Mouse (Mus musculus): ENCODE results near the gene Qrich2. TPM values are rescaled to one million over a fixed set of nuclear protein-coding genes. Genes with fewer than 3 reads are reported as not detected.
A peak's percentile ranks its signal among the peaks of the same experiment; 100 is the strongest.

The Qrich2 gene
- polyA plus RNA-seq (2014; fragmentation: Nextera tagmentation; extraction: Ambion mirVana) = 0.31 TPM in 1 of 2 replicates, not detected in the other

- H3K4me2 ChIP-seq = no peak within 1 kb of the TSS
- 45% methylated on average over 20 of the region's 20 CpGs for WGBS (ENCODE audit: insufficient replicate concordance)
- no peak within 1 kb of the TSS for H3K4me3 ChIP-seq (ENCODE audit: low read depth, low read length)
- peaks cover 4% of the 10 kb centered on the region; the same call in 1 of the 2 replicates for H3K4me1 ChIP-seq (ENCODE audit: control insufficient read depth, insufficient read depth, low read length)
- peaks cover 8% of the 10 kb centered on the region; the same call in 1 of the 2 replicates for H3K36me3 ChIP-seq (ENCODE audit: control insufficient read depth, insufficient read depth, low read length)
- no peaks in the 10 kb centered on the region for H3K27me3 ChIP-seq (ENCODE audit: control insufficient read depth, insufficient read depth, low read length)
- H3K9me3 ChIP-seq (replicated peaks; ENCODE audit: control insufficient read depth, low read length) = no peaks in the 10 kb centered on the region
- no peak within 1 kb of the TSS for H3K27ac ChIP-seq (ENCODE audit: low read depth, low read length)
- no peak for ATAC-seq (replicated peaks; ENCODE audit: insufficient number of reproducible peaks, low FRiP score, low TSS enrichment)
- no peak within 1 kb of the TSS for H3K9ac ChIP-seq (ENCODE audit: low read depth, low read length)
Measured at GRCm38 (mm10) chr11:116466141-116466540, at the start of gene Qrich2. Gene Qrich2 (minus strand): TSS chr11:116466241.

- Histone ChIP-seq H3K9ac (ENCODE audit: low read depth, low read length) (no peak overlapping the region), H3K36me3 (ENCODE audit: control insufficient read depth, insufficient read depth, low read length) (no peaks in the 10 kb centered on the region), H3K9me3 (replicated peaks; ENCODE audit: control insufficient read depth, low read length) (no peaks in the 10 kb centered on the region), H3K27ac (ENCODE audit: low read depth, low read length) (no peak overlapping the region), H3K4me1 (ENCODE audit: control insufficient read depth, insufficient read depth, low read length) (no peaks in the 10 kb centered on the region), H3K4me2 (peak overlapping the region; percentile 22; the same call in 1 of the 2 replicates), H3K4me3 (ENCODE audit: low read depth, low read length) (no peak overlapping the region), H3K27me3 (ENCODE audit: control insufficient read depth, insufficient read depth, low read length) (peaks cover 7% of the 10 kb centered on the region; the same call in 1 of the 2 replicates)
- no peak for ATAC-seq (replicated peaks; ENCODE audit: insufficient number of reproducible peaks, low FRiP score, low TSS enrichment)
- 19% methylated on average over 24 of the region's 24 CpGs for WGBS (ENCODE audit: insufficient replicate concordance)
Measured at GRCm38 (mm10) chr11:116515330-116516020, 49.4 kb upstream of the Qrich2 start.

- WGBS (ENCODE audit: insufficient replicate concordance) = 81% methylated on average over 4 of the region's 4 CpGs
- ATAC-seq (replicated peaks; ENCODE audit: insufficient number of reproducible peaks, low FRiP score, low TSS enrichment) = no peak
- H3K9me3 ChIP-seq (replicated peaks; ENCODE audit: control insufficient read depth, low read length) = no peaks in the 10 kb centered on the region
- no peaks in the 10 kb centered on the region for H3K4me1 ChIP-seq (ENCODE audit: control insufficient read depth, insufficient read depth, low read length)
- H3K9ac ChIP-seq (ENCODE audit: low read depth, low read length) = no peak overlapping the region
- no peak overlapping the region for H3K27ac ChIP-seq (ENCODE audit: low read depth, low read length)
- H3K4me3 ChIP-seq (ENCODE audit: low read depth, low read length) = no peak overlapping the region
- H3K36me3 ChIP-seq (ENCODE audit: control insufficient read depth, insufficient read depth, low read length) = no peaks in the 10 kb centered on the region
- no peak overlapping the region for H3K4me2 ChIP-seq
- H3K27me3 ChIP-seq (ENCODE audit: control insufficient read depth, insufficient read depth, low read length) = peaks cover 7% of the 10 kb centered on the region; the same call in 1 of the 2 replicates
Measured at GRCm38 (mm10) chr11:116513531-116514038, 47.5 kb upstream of the Qrich2 start.

GRCm38 (mm10) chr11:116512987-116513386, 46.9 kb upstream of the Qrich2 start:
- peaks cover 7% of the 10 kb centered on the region; the same call in 1 of the 2 replicates for H3K27me3 ChIP-seq (ENCODE audit: control insufficient read depth, insufficient read depth, low read length)
- no peak overlapping the region for H3K9ac ChIP-seq (ENCODE audit: low read depth, low read length)
- H3K4me2 ChIP-seq = no peak overlapping the region
- no peak for ATAC-seq (replicated peaks; ENCODE audit: insufficient number of reproducible peaks, low FRiP score, low TSS enrichment)
- H3K36me3 ChIP-seq (ENCODE audit: control insufficient read depth, insufficient read depth, low read length) = no peaks in the 10 kb centered on the region
- no peak overlapping the region for H3K27ac ChIP-seq (ENCODE audit: low read depth, low read length)
- H3K4me3 ChIP-seq (ENCODE audit: low read depth, low read length) = no peak overlapping the region
- H3K9me3 ChIP-seq (replicated peaks; ENCODE audit: control insufficient read depth, low read length) = no peaks in the 10 kb centered on the region
- WGBS (ENCODE audit: insufficient replicate concordance) = 78% methylated on average over 6 of the region's 6 CpGs
- H3K4me1 ChIP-seq (ENCODE audit: control insufficient read depth, insufficient read depth, low read length) = no peaks in the 10 kb centered on the region

GRCm38 (mm10) chr11:116512154-116512553, 46.1 kb upstream of the Qrich2 start:
- Histone ChIP-seq H3K4me3 (ENCODE audit: low read depth, low read length) (no peak overlapping the region), H3K9ac (ENCODE audit: low read depth, low read length) (no peak overlapping the region)
- ATAC-seq (replicated peaks; ENCODE audit: insufficient number of reproducible peaks, low FRiP score, low TSS enrichment) = no peak

GRCm38 (mm10) chr11:116511301-116511868, 45.3 kb upstream of the Qrich2 start:
- Histone ChIP-seq H3K9me3 (replicated peaks; ENCODE audit: control insufficient read depth, low read length) (no peaks in the 10 kb centered on the region), H3K27ac (ENCODE audit: low read depth, low read length) (no peak overlapping the region), H3K9ac (ENCODE audit: low read depth, low read length) (no peak overlapping the region), H3K4me3 (ENCODE audit: low read depth, low read length) (no peak overlapping the region), H3K27me3 (ENCODE audit: control insufficient read depth, insufficient read depth, low read length) (peaks cover 7% of the 10 kb centered on the region; the same call in 1 of the 2 replicates), H3K4me2 (no peak overlapping the region), H3K4me1 (ENCODE audit: control insufficient read depth, insufficient read depth, low read length) (no peaks in the 10 kb centered on the region), H3K36me3 (ENCODE audit: control insufficient read depth, insufficient read depth, low read length) (no peaks in the 10 kb centered on the region)
- no peak for ATAC-seq (replicated peaks; ENCODE audit: insufficient number of reproducible peaks, low FRiP score, low TSS enrichment)
- WGBS (ENCODE audit: insufficient replicate concordance) = 51% methylated on average over 7 of the region's 7 CpGs

More at GRCm38 (mm10) chr11:116512154-116512553, 46.1 kb upstream of the Qrich2 start:
- H3K27me3 ChIP-seq (ENCODE audit: control insufficient read depth, insufficient read depth, low read length) = peaks cover 7% of the 10 kb centered on the region; the same call in 1 of the 2 replicates
- no peaks in the 10 kb centered on the region for H3K9me3 ChIP-seq (replicated peaks; ENCODE audit: control insufficient read depth, low read length)
- H3K36me3 ChIP-seq (ENCODE audit: control insufficient read depth, insufficient read depth, low read length) = no peaks in the 10 kb centered on the region
- WGBS (ENCODE audit: insufficient replicate concordance) = 85% methylated on average over 7 of the region's 7 CpGs
- no peak overlapping the region for H3K4me2 ChIP-seq
- H3K27ac ChIP-seq (ENCODE audit: low read depth, low read length) = no peak overlapping the region
- no peaks in the 10 kb centered on the region for H3K4me1 ChIP-seq (ENCODE audit: control insufficient read depth, insufficient read depth, low read length)

- ATAC-seq (replicated peaks; ENCODE audit: insufficient number of reproducible peaks, low FRiP score, low TSS enrichment) = no peak
- Histone ChIP-seq H3K27me3 (ENCODE audit: control insufficient read depth, insufficient read depth, low read length) (no peaks in the 10 kb centered on the region), H3K4me1 (ENCODE audit: control insufficient read depth, insufficient read depth, low read length) (no peaks in the 10 kb centered on the region), H3K27ac (ENCODE audit: low read depth, low read length) (no peak overlapping the region), H3K9ac (ENCODE audit: low read depth, low read length) (no peak overlapping the region), H3K4me2 (no peak overlapping the region), H3K36me3 (ENCODE audit: control insufficient read depth, insufficient read depth, low read length) (no peaks in the 10 kb centered on the region), H3K4me3 (ENCODE audit: low read depth, low read length) (no peak overlapping the region), H3K9me3 (replicated peaks; ENCODE audit: control insufficient read depth, low read length) (no peaks in the 10 kb centered on the region)
- WGBS (ENCODE audit: insufficient replicate concordance) = 62% methylated on average over 2 of the region's 2 CpGs
Measured at GRCm38 (mm10) chr11:116508689-116509088, 42.6 kb upstream of the Qrich2 start.

- Histone ChIP-seq H3K4me2 (no peak overlapping the region), H3K36me3 (ENCODE audit: control insufficient read depth, insufficient read depth, low read length) (no peaks in the 10 kb centered on the region), H3K4me1 (ENCODE audit: control insufficient read depth, insufficient read depth, low read length) (no peaks in the 10 kb centered on the region), H3K27me3 (ENCODE audit: control insufficient read depth, insufficient read depth, low read length) (no peaks in the 10 kb centered on the region), H3K27ac (ENCODE audit: low read depth, low read length) (no peak overlapping the region), H3K9me3 (replicated peaks; ENCODE audit: control insufficient read depth, low read length) (no peaks in the 10 kb centered on the region), H3K4me3 (ENCODE audit: low read depth, low read length) (no peak overlapping the region), H3K9ac (ENCODE audit: low read depth, low read length) (no peak overlapping the region)
- no peak for ATAC-seq (replicated peaks; ENCODE audit: insufficient number of reproducible peaks, low FRiP score, low TSS enrichment)
- WGBS (ENCODE audit: insufficient replicate concordance) = 64% methylated on average over 17 of the region's 17 CpGs
Measured at GRCm38 (mm10) chr11:116506151-116506875, 40.3 kb upstream of the Qrich2 start.

All from heart, embryonic 11.5 days (tissue).